Mouse (Mus musculus) layer of hippocampus, adult 2 months (tissue): ENCODE data around the gene Nrip2. TPM values are rescaled to one million over a fixed set of nuclear protein-coding genes. Genes with fewer than 3 reads are reported as not detected.

Experiments used
- DNase-seq, 2 experiments: peaks; one replicate each; pipeline ENCODE4 v3.0.0; 2022; ENCODE audit warnings: low spot score in 2 of 2
- H3K27ac ChIP-seq: fragments of 200-600 bp; 2 replicates; pipeline ENCODE4 v1.8.1; 2022
- H3K4me3 ChIP-seq: fragments of 200-600 bp; 2 replicates; pipeline ENCODE4 v1.8.1; 2022; ENCODE audit warnings: mild to moderate bottlenecking
- CTCF ChIP-seq: fragments of 200-600 bp; conservative IDR thresholded peaks from 2 replicates; pipeline ENCODE4 v1.8.1; 2022; ENCODE audit warnings: antibody characterized with exemption, mild to moderate bottlenecking, moderate library complexity
- total RNA-seq, 2 experiments: library from RNA; stranded (reverse); gene quantifications; 2 replicates each; pipeline ENCODE4 v1.2.3; 2021

Gene Nrip2
- total RNA-seq, 2 experiments from 2014 or later: 18.4 to 20.3 TPM

- no peak for TF ChIP-seq CTCF
- DNase-seq: no peak
- Histone ChIP-seq H3K4me3 (no peak overlapping the region), H3K27ac (peak overlapping the region; percentile 43; the same call in 1 of the 2 replicates)
Observed at GRCm38 (mm10) chr6:128460321-128460720, 61.2 kb downstream of the Nrip2 start.

DNA sequence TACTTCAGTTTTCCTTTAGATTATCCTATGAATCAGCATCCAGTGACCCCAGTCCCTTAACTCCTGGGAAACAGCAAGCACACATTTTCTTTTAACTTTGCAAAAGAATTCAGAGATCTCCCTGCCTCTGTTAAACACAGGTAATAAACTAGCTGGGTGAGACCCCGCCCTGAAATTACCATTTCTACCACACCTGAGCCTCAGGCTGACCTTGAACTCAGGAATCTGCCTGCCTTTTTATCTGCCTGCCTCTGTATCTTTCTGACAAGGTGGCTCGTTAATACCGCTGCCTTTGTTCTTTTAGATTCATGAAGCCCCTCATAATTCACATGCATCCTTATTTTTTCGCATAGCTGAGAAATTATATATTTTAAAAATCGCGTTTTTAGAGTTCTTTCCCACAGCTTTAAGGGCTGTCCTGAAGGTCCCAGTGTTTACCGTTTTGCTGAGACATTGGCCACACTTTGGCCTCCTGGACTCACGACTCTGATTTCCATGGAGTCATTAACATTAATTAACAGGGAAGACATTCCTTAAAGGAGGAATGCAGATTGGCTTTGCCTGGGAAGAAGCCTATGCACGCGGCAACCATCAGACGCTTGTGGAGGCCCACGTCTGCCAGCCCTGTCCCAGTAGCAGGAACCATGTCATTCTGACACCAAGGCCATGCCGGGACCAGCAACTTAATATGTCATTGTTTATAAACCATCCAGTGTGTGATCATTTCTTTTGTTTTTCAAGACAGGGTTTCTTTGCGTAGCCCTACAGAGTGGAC lies 61.8 kb downstream of the Nrip2 start:
- no peak for DNase-seq
- Histone ChIP-seq H3K27ac (no peak overlapping the region), H3K4me3 (no peak overlapping the region)
- no peak for TF ChIP-seq CTCF

GRCm38 (mm10) chr6:128461606-128462005 lies 62.5 kb downstream of the Nrip2 start:
- no peak overlapping the region for H3K27ac ChIP-seq
- no peak overlapping the region for H3K4me3 ChIP-seq
- TF ChIP-seq CTCF: no peak
- no peak for DNase-seq

- Histone ChIP-seq H3K27ac (no peak overlapping the region), H3K4me3 (no peak overlapping the region)
- TF ChIP-seq CTCF: no peak
- DNase-seq: no peak
Observed at GRCm38 (mm10) chr6:128464996-128465395, 65.9 kb downstream of the Nrip2 start.

Other genes starting within 250 kb of the Nrip2 start
- under 1 TPM; 0.86 to 0.87 TPM for gene Tead4, start 98.5 kb upstream of the Nrip2 start, total RNA-seq
- gene Tulp3, start 43.4 kb upstream of the Nrip2 start, total RNA-seq: 10 to 100 TPM; 23.1 to 24.8 TPM
- gene Rhno1, start 36.4 kb upstream of the Nrip2 start, total RNA-seq: 10 to 100 TPM; 18.2 to 18.3 TPM
- 1 to 10 TPM; 1.8 to 3.5 TPM for gene Foxm1, start 36.3 kb upstream of the Nrip2 start, total RNA-seq
- 1 to 10 TPM; 1.3 to 1.5 TPM for gene Tex52, start 23.8 kb upstream of the Nrip2 start, total RNA-seq
- gene Gm44596, start 23.8 kb upstream of the Nrip2 start, total RNA-seq: not detected
- gene Itfg2, start 25.6 kb downstream of the Nrip2 start, total RNA-seq: 10 to 100 TPM; 23.8 to 28.6 TPM
- gene Fkbp4, start 39.4 kb downstream of the Nrip2 start, total RNA-seq: 100 to 1,000 TPM; 105 to 115 TPM
- not detected for gene Pzp, start 127.4 kb downstream of the Nrip2 start, total RNA-seq
- 10 to 100 TPM in 1 of 2 experiments, 1 to 10 TPM in 1; 9.8 to 10.4 TPM for gene A2ml1, start 182.3 kb downstream of the Nrip2 start, total RNA-seq
- gene Klrb1a, start 224.2 kb downstream of the Nrip2 start, total RNA-seq: not detected